Mouse (Mus musculus): Measurements from ENCODE around the gene Mcm6.

The Mcm6 gene

DNA sequence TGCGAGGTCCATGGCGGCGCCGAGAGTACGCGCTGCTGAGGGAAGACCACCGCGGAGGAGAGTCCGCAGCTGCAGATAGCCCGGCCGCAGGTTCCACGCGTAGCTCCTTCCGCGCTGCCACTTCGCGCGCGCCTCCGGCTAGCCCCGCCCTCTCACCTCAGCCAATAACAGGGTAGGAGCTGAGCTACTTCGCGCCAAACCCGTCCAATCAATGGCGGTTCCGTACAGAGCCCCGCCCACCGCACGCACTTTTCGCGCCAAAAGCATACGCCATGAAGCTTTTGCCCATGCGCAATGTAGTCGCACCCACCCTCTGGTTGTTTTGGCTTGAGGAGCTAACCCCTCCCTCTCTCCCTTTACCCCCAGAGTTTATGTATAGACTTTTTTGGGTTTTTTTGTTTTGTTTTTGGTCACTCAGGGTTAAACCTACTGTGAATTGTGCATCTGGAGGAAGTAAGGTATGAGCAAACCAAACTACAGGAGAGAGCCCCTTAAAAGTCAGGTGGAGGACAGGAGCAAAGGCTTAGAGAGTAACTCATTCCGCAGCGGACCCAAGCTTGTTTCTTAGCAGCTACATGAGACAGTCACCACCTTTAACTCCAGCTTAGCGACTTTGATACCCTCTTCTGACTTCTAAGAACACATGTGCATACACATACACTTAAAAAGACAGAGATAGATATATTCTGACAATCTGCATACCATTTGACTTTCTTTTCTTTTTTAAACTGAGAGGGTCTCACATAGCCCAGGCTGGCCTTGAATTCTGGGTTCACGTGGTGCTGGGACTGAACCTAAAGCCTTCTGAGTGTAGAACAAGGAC is at the start of gene Mcm6:
TSS of gene Mcm6 (minus strand) at position 111 of the 823 bp plus-strand sequence.
- in situ Hi-C loops (cut with MboI, MseI): loop anchor here (5.0 kb wide), 1 partner anchor 473 kb away; no protein-coding TSS in a partner anchor

DNA sequence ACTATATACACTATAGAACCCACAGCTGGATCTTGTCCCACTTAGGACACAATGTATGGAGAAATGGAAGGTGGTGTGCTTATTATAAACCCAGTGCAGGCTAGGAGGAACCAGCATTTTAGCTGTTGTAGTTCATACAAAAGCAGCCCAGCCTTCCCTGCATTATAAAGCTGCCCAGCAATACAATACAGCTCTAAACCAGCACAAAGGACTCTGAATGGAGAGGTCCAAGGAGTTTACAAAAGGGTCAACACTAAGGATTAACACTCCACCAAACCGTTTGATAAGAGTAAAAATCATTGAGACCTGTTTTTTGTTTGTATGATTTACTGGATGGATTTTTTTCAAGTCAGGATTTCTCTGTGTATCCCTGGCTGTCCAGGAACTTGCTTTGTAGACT is 47.4 kb upstream of the Mcm6 start:
- in situ Hi-C loops (cut with MboI, MseI): no loop called here

DNA sequence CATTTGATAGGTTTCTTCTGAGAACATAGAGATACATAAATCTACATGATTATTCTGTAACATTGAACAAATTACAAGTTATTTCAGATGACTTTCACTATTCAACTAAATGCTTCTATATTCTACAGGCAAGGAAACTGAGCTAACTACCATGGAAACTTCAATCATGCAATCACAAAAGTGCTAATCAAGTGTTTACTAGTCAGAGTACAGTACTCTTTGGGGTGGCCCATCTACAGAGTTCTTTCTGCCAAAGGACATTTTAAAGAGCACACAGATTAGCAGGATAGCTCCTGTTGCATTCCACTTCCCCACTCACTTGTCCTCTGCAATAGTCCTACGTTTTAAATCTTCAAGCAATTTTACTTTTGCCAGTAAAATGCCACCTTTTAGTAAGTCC is 46.2 kb upstream of the Mcm6 start:
- in situ Hi-C loops (cut with MboI, MseI): no loop called here

DNA sequence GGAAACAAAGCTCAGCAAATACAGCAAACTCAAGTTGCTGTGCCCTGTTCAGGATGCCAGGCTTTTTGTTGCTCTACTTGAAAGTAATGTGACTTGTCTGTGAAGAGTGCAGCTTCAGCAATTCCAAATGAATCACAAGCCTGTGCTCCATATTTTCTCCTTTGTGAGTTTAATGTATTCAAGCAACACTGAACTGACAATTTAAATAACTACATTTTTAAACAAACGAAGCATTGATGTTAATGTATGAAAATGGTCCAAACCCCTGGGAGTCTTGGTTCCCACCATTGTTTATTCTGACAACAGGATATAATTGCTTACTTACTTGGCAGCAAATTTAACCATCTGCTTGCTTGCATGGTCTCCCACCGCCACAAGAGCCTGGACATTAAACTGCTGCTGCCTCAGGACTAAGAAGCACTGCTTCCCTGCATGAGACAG is 45.6 kb upstream of the Mcm6 start:
- in situ Hi-C loops (cut with MboI, MseI): no loop called here

DNA sequence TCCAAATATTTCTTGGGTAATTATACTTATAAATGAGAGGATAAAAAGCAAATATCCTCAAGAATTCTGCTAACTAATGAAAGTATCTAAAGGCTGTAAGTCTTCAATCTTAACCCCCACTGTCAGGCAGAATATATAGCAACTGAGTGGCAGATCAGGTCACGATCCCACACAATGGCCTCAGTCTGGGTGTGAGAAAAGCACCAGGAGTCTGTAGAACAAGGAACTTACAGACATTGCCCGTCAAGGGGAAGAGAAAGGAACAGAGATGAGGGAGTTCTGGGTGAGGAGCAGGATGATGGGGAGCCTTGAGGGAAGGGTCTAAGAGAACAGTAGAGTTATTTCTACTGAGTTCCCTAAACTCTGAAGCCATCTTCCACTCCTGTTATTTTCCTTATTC is 41.5 kb upstream of the Mcm6 start:
- in situ Hi-C loops (cut with MboI, MseI): no loop called here

DNA sequence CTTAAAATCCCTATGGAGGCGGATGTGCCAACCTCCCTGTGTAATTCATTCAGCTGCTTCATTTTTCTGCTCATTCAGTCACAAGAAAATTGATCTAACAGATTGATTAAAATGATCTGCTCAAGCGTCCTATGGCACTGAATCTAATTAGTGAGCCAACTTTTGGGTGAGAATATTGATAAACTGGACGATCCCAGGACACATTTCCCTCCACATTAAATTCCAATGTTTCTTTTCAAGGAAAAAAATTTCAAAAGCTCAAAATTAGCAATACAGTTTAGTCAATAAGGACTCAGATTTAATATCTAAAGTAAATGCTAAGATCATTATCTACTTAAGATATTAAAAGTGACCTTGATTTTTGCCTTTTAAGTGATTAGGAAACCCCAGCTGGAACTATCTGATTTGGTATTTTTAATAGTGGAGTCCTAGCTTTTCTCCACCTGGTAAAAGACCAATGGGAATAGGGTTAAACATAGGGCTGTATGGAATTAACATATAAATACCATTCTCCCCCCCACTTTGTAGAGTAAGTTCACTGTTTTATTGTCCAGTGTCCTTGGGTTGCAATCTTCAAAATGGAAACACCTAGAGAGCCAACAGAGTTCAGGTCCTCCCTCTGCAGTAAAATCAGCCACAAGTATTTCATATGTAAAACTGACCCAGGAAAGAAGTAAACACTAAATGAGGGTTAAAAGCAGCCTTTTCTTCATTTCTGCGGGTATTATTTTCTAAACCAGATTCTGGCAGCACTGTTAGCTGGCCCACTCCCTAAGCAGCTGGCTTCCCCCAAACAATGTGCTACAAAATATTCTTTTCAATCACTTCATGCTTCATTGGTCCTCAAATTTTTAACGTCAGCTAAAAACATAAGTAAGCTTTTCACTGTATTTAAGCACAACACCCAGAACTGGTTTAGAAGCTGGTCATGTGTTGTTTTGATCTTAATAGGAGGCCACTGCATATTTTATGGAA is 40.8 kb upstream of the Mcm6 start:
- in situ Hi-C loops (cut with MboI, MseI): no loop called here

DNA sequence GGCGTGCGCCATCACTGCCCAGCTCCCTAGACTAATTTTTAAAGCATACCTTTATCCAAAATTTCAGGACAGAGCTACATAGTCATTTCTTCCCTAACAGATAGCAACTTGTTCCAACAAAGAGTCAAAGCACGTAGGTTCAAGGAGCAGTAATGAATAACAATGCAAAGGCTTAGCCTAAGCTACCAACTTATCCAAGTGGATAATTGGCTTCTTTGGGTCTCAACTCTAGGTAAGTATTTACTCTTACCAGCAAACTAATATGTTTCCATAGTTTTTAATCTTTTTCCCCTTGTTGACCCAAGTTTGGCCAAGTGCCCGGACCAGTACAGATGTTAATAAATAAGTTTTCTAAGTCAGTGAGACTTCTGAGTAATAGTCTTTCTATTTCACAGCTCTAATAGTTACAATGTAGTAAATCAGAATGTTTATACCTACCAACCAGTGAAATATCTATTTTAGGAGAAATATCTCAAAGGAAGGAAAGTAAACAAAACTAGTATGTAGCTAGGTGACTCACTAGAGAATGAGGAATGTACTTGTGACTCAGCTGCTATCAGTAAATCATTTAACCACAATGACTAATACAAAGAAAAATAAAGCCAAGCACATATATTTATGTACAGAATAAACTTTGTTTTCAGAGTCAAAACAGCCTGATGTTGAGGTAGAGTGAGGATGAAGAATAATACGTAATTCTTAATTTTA is 39.4 kb upstream of the Mcm6 start:
- in situ Hi-C loops (cut with MboI, MseI): no loop called here

DNA sequence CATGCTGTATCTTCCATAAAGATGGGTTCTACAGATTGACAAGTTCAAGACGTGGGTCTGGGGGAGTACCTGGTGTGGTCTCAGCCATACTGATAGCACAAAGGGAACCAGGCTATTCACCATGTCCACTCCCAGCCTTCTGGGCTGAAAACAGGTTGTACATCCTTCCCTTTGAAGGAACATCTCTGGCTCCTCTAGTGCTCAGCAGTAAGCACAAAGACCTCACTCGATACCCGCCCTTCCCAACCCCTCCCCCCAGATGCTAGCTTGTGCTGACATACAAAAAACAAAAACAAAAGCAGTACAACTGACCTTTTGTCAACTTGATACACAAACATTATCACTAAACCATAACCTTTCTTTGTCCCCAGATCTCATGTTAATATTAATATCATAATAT is 35.2 kb upstream of the Mcm6 start:
- in situ Hi-C loops (cut with MboI, MseI): no loop called here

DNA sequence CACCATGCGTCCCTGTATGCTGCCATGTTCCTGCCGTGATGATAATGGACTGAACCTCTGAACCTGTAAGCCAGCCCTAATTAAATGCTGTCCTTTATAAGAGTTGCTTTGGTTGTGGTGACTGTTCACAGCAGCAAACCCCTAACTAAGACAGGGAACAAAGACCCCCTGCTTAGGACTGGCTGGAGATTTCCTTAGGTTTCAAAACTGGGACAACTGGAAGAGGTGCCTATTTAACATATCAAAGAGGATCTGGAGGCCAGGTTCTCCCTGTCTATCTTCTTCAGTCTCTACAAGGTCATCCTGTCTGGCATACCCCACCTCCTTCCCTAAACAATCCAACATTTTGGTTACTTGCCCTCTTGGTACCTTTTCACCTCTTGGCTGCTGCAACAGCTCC is 32.9 kb upstream of the Mcm6 start:
- in situ Hi-C loops (cut with MboI, MseI): no loop called here

DNA sequence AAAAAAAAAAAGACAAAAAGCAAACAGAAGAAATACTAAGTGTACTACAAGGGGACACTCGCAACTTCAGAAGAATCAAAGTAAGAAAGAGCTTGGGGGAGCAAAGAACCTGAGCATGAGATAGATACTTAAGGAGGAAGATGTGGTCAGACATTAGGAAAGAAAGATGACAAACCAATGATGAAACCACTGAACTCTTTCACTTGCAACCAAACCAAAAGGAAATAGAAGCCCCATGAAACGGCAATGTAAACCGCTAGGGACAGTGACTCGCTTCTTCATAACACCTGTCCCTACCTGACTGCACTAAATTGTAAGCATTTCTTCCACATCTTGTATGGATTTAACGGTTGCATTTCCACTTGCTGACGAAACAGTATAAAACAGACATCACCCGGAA is 27.0 kb upstream of the Mcm6 start:
- in situ Hi-C loops (cut with MboI, MseI): no loop called here

DNA sequence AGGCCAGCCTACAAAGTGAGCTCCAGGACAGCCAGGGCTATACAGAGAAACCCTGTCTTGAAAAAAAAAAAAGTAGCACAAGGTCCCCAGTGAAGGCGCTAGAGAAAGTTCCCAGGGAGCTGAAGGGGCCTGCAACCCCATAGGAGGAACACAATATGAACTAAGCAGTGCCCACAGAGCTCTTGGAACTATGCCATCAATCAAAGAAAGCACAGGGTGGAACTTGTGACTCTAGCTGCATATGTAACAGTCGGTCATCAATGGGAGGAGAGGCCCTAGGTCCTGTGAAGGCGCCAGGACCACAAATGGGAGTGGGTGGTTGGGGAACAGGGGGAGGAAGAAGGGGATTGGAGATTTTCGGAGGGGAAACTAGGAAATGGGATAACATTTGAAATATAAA is 17.4 kb upstream of the Mcm6 start:
- in situ Hi-C loops (cut with MboI, MseI): no loop called here

DNA sequence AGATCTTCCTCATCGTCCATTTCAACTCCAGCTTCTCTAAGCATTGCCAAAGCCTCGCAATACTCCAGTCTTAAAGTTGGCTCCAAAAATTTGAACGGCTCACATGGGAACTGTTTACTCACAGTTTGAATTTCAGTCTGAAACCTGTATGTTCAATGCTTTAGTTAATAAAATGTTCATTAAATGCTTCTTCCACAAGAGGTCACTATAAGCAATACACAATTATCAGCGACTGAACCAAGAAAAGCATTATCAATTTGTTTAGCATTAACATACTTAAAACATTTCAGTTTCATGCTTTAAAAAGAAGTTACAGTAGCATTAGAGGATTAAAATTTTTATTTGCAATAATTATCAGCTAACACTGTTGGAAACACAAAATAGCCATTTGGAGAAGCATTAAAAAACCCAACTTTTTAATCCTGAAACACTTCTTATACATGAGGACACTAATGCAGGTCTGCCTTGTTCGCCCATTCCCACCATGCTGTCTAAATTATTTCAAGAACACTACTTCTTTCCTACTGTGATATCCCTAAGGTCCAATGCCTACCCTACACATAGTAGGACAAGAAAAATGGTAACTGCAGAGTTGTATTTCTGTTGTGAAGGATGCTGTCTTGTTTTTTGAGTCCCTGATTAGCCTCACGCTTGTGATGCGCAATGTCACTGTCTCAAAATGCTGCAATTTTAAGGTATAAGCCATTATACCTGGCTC is 12.8 kb upstream of the Mcm6 start:
- in situ Hi-C loops (cut with MboI, MseI): no loop called here

DNA sequence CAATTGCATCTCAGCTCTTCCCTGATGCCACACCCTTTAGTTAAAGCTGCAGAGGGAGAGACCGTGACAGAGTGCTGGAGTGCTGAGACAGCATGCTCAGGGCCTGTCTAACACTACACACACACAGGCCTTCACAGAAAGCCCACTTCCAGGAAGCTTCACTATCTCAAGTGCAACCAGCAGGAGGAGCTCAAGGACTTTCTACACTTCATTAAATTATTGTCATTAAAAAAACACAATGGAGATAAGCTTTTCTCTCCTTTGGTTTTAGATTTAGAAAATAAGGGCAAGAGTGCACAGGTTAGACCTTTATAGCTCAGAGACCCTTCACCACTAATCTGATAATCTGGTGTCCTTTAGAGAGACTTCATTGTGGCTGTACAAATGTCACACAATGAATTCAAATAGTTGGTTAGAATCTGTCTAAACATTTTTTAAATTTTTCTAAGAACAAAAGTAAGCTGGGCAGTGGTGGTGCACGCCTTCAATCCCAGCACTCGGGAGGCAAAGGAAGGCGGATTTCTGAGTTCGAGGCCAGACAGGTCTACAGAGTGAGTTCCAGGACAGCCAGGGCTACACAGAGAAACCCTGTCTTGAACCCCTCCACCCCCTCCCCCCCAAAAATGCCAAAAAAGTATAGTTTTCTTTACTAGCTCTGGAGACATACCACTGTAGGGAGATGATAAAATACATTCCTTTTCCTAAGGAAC is 9.4 kb upstream of the Mcm6 start:
- in situ Hi-C loops (cut with MboI, MseI): no loop called here

DNA sequence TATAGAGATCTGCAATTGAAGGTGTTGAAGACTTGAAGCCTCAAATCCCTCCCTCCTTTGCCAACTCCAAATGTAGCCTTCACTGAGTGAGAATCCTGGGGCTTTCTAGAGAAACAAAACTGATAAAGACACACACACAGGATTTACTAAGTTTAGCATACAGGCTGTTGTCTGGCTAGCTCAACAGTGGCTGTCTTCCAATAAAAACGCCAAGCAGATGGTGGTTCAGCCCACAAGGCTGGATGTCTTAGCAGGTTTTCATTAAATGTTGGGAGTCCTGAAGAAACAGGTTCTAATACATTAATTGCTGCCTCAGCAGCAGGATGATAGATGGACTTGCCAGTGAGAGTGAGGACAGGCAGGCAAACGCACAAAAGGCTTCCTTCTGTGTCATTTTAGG is 1.1 kb upstream of the Mcm6 start:
- in situ Hi-C loops (cut with MboI, MseI): loop anchor here (5.0 kb wide), 1 partner anchor 472 kb away; no protein-coding TSS in a partner anchor

DNA sequence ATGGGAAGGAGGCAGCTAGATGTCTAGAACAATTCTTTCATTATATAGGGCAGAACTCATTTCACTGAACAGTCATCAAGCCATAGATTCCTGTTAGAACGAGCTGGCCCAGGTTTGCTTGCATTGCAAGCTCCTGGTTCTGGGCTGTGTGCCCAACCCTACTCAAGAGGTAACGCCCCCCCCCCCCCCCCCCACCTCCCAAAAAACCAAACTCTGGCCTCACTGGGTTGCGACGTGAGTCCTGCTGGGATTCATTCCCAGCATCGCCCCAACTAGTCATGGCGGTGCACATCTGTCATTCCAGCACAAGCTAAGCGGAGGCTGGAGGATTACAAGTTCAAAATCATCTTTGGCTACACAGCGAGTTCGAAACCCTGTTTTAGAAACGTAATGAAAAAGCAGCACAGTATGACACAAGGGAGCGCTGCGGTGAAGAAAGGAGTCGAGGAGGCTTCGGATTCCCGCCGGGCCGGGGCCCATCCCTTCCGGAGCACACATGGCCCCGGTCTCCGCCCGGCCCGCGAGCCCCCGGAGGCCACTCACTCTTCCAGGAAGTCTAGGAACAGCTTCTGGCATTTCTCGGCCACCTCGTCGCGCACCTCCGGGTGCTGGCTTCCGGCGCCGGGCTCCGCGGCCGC is 429 bp downstream of the Mcm6 start:
- in situ Hi-C loops (cut with MboI, MseI): no loop called here

DNA sequence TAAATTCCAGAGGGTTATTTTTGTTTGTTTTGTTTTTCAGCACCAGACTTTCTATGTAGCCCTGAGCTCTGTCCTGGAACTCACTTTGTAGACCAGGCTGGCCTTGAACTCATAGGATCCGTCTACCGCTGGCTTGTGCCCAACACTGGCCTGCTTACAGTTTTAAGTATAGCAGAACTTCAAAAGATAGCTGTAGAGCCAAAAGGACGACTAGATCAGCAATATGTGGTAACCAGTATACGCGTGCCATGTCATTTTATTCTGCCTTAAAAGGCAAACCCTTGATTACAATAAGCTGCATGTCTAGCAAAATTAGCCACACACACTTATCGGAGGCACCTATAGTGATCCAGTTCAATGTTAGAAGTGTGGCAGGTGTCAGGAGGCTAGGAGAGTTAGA is 1.2 kb downstream of the Mcm6 start:
- in situ Hi-C loops (cut with MboI, MseI): no loop called here

DNA sequence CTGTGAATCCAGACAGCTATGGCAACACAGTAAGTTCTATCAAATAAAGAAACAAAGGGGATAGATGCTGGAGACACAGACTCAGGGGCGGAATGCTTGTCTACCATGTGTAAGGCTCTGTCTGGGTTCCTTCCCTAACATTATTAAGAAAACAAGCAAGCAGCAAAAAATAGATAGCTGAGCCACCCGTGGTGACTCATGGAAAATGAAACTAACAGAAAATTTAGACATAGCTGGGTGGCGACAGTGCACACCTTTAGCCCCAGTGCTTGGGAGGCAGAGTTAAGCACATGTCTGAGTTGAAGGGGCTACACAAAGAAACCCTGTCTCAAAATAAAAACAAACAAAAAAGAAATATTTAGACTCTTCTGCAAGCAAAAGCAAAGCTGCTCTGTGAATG is 2.0 kb downstream of the Mcm6 start:
- in situ Hi-C loops (cut with MboI, MseI): no loop called here

DNA sequence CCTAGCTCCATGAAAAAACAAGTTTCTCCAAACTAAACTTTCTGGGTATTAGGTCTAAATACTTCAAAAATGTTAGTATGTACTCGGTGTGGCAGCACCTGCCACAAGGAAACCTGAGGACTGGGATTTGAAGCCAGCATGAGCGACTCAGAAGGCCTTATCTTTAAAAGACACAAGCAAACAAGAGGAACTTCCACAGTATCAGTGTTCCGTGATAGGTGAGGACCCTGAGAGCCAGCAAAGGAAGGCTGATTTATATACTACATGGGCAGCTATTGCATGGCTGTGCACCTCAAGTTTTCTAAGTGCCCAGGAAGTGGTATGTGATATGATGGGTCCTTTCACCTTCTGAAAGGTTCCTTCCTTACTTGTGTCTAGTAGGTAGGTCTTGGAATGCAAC is 6.4 kb downstream of the Mcm6 start:
- in situ Hi-C loops (cut with MboI, MseI): no loop called here

DNA sequence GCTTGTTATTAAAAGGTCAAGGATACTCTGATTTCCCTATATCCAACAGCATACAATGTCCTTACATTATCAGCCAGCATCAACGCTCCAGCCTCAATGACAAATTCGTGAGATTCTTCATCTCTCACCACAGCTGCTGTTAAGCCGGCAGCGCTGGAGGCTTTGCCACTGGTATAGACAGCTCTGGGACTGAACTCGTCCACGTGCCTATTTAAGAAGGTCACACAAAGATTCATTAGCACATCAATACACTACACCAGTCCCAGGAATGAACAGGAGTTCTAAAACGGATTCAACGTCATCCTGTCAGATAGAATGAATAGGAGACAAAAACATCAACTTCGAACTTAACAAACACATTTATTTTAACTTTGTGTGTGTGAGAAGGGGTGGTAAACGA is 15.2 kb downstream of the Mcm6 start:
- in situ Hi-C loops (cut with MboI, MseI): no loop called here

DNA sequence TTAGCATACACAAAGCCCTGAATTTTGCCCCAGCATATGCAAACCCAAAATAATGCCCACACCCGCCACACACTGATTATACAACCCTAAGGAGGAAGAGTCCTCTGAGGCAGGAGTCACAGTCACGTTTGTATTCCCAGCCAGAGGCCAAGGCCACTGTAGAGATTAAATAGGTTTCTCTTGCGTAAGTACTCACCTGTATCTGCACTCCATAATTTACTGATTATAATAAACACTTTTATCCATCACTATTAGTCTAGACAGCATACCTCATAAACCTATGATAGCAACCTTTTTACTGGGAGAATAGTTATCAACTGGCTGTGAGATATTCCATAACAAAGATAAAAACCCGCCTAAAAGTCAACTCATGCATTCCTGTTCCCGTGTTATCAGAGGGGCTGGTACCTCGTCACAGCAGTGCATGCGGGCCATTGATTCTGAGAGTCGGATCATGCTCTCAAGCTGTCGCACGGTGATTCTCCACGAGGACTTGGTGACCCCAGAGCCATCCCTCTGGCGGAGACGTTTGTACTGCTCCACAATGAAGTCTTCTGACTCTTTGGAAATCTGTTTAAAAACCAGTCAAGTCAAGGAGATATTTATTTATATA is 21.6 kb downstream of the Mcm6 start:
- in situ Hi-C loops (cut with MboI, MseI): loop anchor here (10.0 kb wide), 1 partner anchor 163 kb away; no protein-coding TSS in a partner anchor

Data from T-helper 1 cell (primary cell).